Mouse (Mus musculus): ENCODE data around the gene Lmo4.

GRCm38 (mm10) chr3:144173866-144174588 is 31.0 kb downstream of the Lmo4 start:
- TF ChIP-seq CTCF (IDR thresholded peaks at IDR 0.05; ENCODE audit: extremely low read depth, insufficient read depth, insufficient read length, insufficient replicate concordance) (no peak), POLR2A (IDR thresholded peaks at IDR 0.05; ENCODE audit: low read depth, low read length) (no peak)

All from spleen, adult 2 months (tissue).